Mouse (Mus musculus) E14TG2a.4 (cell line): ENCODE measurements around the gene Mcpt4.
"Not testable (repeated sequence)": the region's sequence is repeated elsewhere in the genome, so short reads cannot be mapped to it uniquely, and the experiment has no call there.

ENCODE experiments used
- H3K27me3 ChIP-seq: 2 replicates; pipeline ENCODE4 v1.6.1; 2014; ENCODE audit warnings: low read length, control low read depth; ENCODE audit not compliant: insufficient read depth
- H3K36me3 ChIP-seq: 2 replicates; pipeline ENCODE4 v1.6.1; 2014; ENCODE audit warnings: low read length, control low read depth; ENCODE audit not compliant: insufficient read depth
- H3K4me1 ChIP-seq: replicated peaks from 2 replicates; pipeline ENCODE4 v1.6.1; 2014; ENCODE audit warnings: low read depth, low read length, control low read depth
- H3K4me3 ChIP-seq: replicated peaks from 2 replicates; pipeline ENCODE4 v1.5.1; 2014; ENCODE audit warnings: mild to moderate bottlenecking, low read length
- H3K9me3 ChIP-seq: 2 replicates; pipeline ENCODE4 v1.6.1; 2014; ENCODE audit warnings: low read length, control low read depth
- CTCF ChIP-seq: conservative IDR thresholded peaks from 2 replicates; pipeline ENCODE4 v1.5.1; 2014; ENCODE audit warnings: low read length
- NANOG ChIP-seq: IDR thresholded peaks from 2 replicates; pipeline ENCODE4 v1.6.1; 2014; ENCODE audit warnings: borderline replicate concordance, low read length, mixed read lengths
- POU5F1 ChIP-seq: IDR thresholded peaks from 2 replicates; pipeline ENCODE4 v1.6.1; 2014; ENCODE audit warnings: low read length, borderline replicate concordance

The Mcpt4 gene

GRCm38 (mm10) chr14:56085167-56085566 is 23.1 kb upstream of the Mcpt4 start, which contains the start of gene Mcpt8:
Gene Mcpt8, minus strand, starts transcription at chr14:56085273.
- no peaks in the 10 kb centered on the region for H3K27me3 ChIP-seq
- no peak for TF ChIP-seq POU5F1
- no peak for TF ChIP-seq CTCF
- TF ChIP-seq NANOG, result no peak
- H3K4me3 ChIP-seq, result no peak within 1 kb of the TSS
- no peaks in the 10 kb centered on the region for H3K4me1 ChIP-seq
- no peaks in the 10 kb centered on the region for H3K36me3 ChIP-seq
- no peaks in the 10 kb centered on the region for H3K9me3 ChIP-seq

GRCm38 (mm10) chr14:56082016-56082415 is 19.9 kb upstream of the Mcpt4 start:
- Histone ChIP-seq H3K4me1 (no peaks in the 10 kb centered on the region), H3K4me3 (no peak overlapping the region), H3K27me3 (no peaks in the 10 kb centered on the region), H3K9me3 (no peaks in the 10 kb centered on the region), H3K36me3 (no peaks in the 10 kb centered on the region)
- TF ChIP-seq POU5F1 (no peak), NANOG (no peak), CTCF (no peak)

GRCm38 (mm10) chr14:56057722-56058121 is 4.4 kb downstream of the Mcpt4 start:
- TF ChIP-seq CTCF (no peak), NANOG (no peak), POU5F1 (no peak)
- Histone ChIP-seq H3K36me3 (no peaks in the 10 kb centered on the region), H3K27me3 (peaks cover 9% of the 10 kb centered on the region; the same call in 1 of the 2 replicates), H3K9me3 (no peaks in the 10 kb centered on the region), H3K4me3 (no peak overlapping the region), H3K4me1 (no peaks in the 10 kb centered on the region)

GRCm38 (mm10) chr14:56055408-56055807 is 6.7 kb downstream of the Mcpt4 start:
- Histone ChIP-seq H3K4me1 (no peaks in the 10 kb centered on the region), H3K27me3 (peaks cover 8% of the 10 kb centered on the region; the same call in 1 of the 2 replicates), H3K4me3 (no peak overlapping the region), H3K9me3 (no peaks in the 10 kb centered on the region), H3K36me3 (no peaks in the 10 kb centered on the region)
- TF ChIP-seq NANOG (no peak), POU5F1 (no peak), CTCF (no peak)

GRCm38 (mm10) chr14:56041792-56042191 is 20.3 kb downstream of the Mcpt4 start, which contains the start of gene Mcpt2:
Gene Mcpt2, plus strand, starts transcription at chr14:56042041.
- H3K4me1 ChIP-seq, H3K27me3 ChIP-seq, H3K9me3 ChIP-seq, H3K36me3 ChIP-seq, H3K4me3 ChIP-seq: not testable (repeated sequence)

DNA sequence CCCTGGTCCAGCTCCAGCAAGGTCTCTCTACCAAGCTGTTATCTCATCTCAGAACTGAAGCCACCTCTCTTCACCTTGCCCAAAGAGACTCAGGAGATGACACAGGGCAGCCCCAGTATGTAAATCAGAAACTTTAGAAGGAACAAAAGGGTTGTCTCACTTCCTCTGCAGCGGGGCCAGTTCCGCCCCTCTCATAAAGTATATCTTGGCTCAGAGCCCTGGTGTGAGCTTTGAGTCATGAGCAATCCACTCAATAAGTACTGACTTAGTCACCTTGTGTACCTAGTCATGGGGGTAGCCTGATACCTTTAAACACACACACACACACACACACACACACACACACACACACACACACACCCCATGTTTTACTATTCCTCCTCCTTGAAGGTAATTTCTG is 27.7 kb downstream of the Mcpt4 start:
- no peaks in the 10 kb centered on the region for H3K4me1 ChIP-seq
- H3K36me3 ChIP-seq, result no peaks in the 10 kb centered on the region
- no peak overlapping the region for H3K4me3 ChIP-seq
- H3K9me3 ChIP-seq, result 0 out of 2 replicates have a peak, but pooled peaks cover 3% of the 10 kb centered on the region
- no peaks in the 10 kb centered on the region for H3K27me3 ChIP-seq
- TF ChIP-seq NANOG (no peak), CTCF (no peak), POU5F1 (no peak)

GRCm38 (mm10) chr14:56030395-56030794 is 31.7 kb downstream of the Mcpt4 start, which contains the start of gene Mcpt9:
Gene Mcpt9, minus strand, starts transcription at chr14:56030495.
- not testable (repeated sequence) for H3K36me3 ChIP-seq, H3K4me3 ChIP-seq, H3K9me3 ChIP-seq, H3K4me1 ChIP-seq, H3K27me3 ChIP-seq

GRCm38 (mm10) chr14:56021305-56021704 is 40.8 kb downstream of the Mcpt4 start:
- not testable (repeated sequence) for H3K36me3 ChIP-seq, H3K9me3 ChIP-seq, H3K4me1 ChIP-seq, H3K4me3 ChIP-seq, H3K27me3 ChIP-seq

- no peak overlapping the region for H3K4me3 ChIP-seq
- H3K27me3 ChIP-seq, result no peaks in the 10 kb centered on the region
- no peaks in the 10 kb centered on the region for H3K4me1 ChIP-seq
- H3K36me3 ChIP-seq, result no peaks in the 10 kb centered on the region
- no peaks in the 10 kb centered on the region for H3K9me3 ChIP-seq
- TF ChIP-seq POU5F1 (no peak), NANOG (no peak), CTCF (no peak)
Measured at GRCm38 (mm10) chr14:56019446-56019845, 42.7 kb downstream of the Mcpt4 start.

GRCm38 (mm10) chr14:56017671-56018070 is 44.4 kb downstream of the Mcpt4 start, which contains the start of gene Mcpt1:
Gene Mcpt1, plus strand, starts transcription at chr14:56017971.
- not testable (repeated sequence) for H3K27me3 ChIP-seq, H3K4me1 ChIP-seq, H3K36me3 ChIP-seq, H3K9me3 ChIP-seq, H3K4me3 ChIP-seq
